Mouse (Mus musculus) gastrocnemius, postnatal 10 days (tissue): ENCODE data around the gene Ldhal6b. TPM values are rescaled to one million over a fixed set of nuclear protein-coding genes. Genes with fewer than 3 reads are reported as not detected.
"Not testable (repeated sequence)": the region's sequence is repeated elsewhere in the genome, so short reads cannot be mapped to it uniquely, and the experiment has no call there.

ENCODE experiments used
- DNase-seq: peaks from one replicate; pipeline ENCODE4 v3.0.0; 2021; ENCODE audit warnings: mixed read lengths
- long read RNA-seq, 2 experiments: library from polyadenylated mRNA; stranded (forward); transcript quantifications; one replicate each; pipeline ENCODE4 v2.0.0; 2021
- total RNA-seq, 2 experiments: library from RNA; stranded (reverse); gene quantifications; 2 replicates each; pipeline ENCODE4 v1.2.3; 2021

Gene Ldhal6b
- 1 to 10 TPM in 1 of 2 experiments, under 1 TPM in 1; 0.59 to 1.1 TPM for total RNA-seq
- long read RNA-seq, experiment 1, result 0 reads
- long read RNA-seq, experiment 2, result 0 reads

DNA sequence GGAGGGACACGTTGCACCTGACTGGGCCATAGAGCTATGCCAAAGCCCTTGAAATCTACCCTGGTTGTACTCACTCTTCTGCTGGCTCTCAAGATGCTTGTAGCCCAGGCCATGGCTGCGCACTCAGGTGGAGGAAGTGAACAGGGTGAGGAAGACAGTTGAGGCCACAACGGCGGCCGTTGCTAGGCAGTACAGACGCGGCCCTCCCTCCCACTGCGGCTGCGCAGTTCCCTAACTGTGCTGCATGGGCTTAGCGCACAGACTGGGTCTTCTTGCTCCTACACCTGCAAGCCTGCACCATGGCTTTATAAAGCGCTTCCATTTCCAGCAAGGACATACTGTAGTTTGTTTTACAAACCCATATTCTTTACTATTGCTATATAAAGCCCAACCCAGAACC is at the start of gene Ldhal6b:
TSS of gene Ldhal6b (minus strand) at position 223 of the 400 bp plus-strand sequence.
- no peak for DNase-seq

DNA sequence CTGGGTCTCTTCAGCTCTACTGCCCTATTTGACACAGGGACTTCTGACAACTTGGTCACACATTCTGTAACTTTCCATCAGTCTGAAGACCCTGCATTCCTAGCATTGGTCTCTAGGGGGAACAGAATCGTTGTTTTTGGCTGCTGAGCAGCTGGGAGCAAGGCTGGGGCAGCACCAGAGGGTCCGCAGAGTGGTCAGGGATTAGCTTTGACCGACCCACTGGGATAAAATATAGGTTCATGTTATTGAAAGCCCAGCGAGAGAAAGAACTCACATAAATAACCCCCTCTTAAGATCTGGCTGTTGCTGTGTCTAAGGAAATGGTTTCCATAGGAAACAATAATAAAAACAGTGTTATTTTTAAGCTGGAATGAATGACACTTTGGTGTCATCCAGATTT is 48.6 kb upstream of the Ldhal6b start:
- DNase-seq, result no peak

DNA sequence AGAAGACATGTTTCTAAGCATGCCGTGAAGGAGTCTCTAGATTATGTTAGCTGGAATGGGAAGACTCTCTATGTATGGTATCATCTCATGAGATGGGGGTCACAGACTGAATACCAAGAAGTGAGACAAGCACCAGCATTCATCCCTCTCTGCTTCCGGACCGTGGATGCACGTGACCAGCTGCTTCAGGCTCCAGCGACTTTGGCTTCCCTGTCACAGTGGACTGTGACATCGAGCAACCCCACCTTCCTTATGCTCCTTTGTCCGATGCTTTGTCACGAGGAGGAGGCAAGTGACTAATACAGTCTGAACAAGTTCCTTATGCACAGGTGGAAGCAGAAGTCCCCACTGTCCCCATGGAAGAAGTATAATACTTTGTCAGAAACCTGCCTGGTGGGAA is 48.2 kb upstream of the Ldhal6b start:
- DNase-seq, result no peak

DNA sequence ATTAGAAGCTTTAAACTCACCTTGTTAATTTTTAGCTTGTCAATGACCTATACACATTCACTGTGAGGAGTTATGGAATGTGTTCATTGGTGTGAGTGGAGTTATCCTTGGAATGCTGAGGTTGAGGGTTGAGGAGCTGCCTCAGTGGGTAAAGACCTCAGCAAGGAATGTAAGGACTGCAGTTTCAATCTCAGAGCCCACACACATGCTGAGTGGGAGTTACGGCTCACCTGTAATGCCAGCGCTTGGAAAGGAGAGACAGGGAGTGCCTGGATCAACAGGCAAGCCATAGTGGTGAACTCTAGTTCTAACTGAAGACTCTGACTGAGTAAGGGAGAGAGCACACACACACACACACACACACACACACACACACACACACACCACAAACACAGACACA is 45.3 kb upstream of the Ldhal6b start:
- DNase-seq, result no peak

DNA sequence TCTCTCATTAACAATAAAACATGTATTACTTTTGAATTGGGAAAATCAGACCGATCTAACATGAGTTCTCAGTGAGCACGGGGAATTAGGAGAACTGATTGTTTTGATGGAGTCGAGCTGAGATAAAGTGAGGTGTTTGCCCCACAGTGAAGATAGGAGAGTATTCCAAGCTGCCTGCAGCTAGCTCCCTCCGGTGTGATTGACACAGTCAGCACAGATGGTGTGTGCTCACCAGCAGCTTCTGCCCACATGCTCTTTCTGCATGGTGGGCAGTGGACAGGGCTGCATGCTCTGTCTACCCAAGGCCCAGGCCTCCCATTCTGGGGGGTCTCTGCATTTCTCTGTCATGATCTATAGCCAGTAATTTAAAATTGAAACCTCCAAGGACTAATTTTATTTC is 35.1 kb upstream of the Ldhal6b start:
- DNase-seq, result no peak

DNA sequence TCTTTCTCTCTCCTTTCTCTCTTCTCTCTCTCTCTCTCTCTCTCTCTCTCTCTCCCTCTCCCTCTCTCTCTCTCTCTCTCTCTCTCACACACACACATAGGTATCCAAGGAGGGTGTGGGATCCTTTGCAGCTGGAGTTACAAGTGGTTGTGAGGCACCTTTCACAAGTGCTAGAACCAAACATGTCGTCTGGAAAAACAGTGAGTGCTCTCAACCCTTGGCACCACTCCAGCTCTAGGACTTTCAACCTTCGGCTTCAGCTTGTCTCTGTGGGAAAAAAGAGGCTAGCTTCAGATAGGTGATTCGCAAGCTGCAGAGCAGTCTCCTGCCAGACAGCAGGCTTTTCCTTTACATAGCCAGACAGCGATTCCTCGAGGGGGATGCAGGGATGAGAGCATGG is 25.2 kb upstream of the Ldhal6b start:
- no peak for DNase-seq

DNA sequence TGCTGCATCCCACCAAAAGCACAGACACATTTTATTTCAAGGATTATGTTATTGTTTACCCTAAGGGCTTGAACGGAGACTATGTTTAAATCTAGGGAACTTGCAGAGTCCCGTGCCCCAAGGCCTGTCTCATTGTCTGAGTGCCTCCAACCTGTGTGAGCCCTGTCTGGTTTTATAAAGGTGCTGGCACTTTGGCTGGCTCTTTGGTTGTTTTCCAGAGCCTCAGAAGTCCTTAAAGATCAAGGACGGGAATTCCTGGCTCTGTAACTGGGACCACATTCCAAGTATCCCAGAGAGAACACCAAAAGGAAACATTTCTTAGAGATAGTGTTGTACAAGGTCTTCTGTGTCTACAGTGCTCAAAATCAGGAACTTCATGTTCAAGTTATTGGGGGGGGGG is 24.7 kb upstream of the Ldhal6b start:
- no peak for DNase-seq

DNA sequence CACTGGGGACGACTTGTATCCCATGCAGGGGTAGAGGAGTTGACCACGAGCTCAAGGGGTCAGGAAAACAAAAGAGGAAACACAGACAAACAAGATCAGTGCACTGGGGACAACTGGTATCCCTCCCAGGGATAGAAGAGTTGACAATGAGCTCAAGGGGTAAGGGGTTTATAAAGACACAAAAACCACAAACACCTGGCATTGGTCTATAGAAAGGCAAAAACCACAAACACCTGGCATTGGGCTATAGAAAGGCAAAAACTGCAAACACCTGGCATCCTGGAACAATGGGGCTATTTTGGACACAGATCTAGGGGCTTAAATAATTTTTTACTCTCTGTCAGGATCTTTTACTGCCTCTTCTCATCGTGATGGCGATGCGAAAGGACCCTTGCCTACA is 23.8 kb upstream of the Ldhal6b start:
- DNase-seq, result not testable (repeated sequence)

DNA sequence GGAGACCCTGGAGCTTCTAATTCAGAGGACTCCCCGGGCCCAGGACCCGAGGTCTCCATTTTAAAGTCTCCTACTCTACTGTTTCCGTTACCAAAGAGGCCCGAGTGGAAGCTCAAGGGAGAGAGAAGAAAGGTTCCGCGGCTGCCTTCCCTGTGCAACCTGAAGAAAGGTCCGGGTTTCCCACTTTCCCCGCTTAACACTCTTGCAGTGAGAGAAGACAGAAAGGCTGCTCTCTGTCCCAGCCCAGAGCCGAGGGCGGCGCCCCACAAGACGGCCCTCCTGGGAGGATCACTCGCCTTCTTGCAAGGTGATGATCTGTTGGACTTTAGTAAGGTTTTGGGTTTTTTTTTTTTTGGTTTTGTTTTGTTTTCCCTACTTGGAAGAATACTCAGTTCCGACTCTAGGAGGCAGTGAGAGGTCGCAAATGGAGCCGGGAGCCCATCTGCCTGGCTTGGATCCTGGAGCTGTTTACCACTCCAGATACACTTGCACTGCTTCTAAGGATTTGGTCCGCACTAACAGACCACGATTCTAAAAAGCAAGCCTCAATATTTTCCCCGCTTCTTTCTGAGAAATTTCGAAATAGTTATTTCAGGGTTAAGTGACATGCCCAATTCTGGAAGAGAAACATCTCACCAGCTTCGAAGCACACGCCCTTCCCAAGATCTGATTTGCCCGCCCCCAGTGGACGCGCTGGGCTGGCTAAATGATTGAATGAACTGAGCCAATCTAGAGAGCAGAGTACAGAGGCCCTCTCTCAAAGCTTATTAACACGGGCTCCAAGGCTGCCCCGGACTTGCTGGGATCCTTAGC is 21.8 kb upstream of the Ldhal6b start, which contains the start of gene Tmem242:
TSS of gene Tmem242 (minus strand) at position 101 of the 813 bp plus-strand sequence.
- peak; percentile 87 for DNase-seq

DNA sequence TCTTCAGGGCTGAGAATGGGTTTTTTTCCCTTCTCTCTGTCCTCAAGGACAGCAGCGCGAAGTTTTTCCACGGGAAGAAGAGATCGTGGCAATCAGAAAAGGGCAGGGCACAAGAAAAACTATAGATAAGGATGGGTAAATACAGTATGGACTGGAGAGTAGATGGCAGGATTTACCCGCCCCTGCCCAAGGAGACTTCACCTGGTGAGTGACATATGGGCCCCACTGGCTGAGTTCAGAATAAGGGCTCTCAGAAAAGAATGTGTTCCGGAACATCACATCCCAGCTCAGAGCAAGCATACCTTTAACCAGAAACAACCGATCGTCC is 21.2 kb upstream of the Ldhal6b start:
- DNase-seq, result no peak

DNA sequence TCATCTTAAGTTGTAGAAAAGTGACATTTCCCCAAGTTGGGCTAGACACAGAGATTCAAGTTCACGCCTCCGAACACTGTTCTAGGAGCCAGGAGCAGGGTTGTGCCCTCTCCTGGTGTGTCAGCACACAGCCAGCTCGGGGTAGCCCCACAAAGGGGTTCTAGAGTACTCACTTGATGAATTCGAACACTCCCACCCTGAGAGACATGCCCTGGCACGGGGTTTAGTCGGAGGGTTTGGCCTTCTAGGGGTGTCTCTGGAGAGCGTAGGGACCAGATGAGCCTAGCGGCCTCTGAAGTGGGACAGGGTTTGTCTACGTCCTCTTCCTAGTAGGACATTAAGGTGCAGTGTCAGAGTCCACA is 11.2 kb upstream of the Ldhal6b start:
- no peak for DNase-seq

DNA sequence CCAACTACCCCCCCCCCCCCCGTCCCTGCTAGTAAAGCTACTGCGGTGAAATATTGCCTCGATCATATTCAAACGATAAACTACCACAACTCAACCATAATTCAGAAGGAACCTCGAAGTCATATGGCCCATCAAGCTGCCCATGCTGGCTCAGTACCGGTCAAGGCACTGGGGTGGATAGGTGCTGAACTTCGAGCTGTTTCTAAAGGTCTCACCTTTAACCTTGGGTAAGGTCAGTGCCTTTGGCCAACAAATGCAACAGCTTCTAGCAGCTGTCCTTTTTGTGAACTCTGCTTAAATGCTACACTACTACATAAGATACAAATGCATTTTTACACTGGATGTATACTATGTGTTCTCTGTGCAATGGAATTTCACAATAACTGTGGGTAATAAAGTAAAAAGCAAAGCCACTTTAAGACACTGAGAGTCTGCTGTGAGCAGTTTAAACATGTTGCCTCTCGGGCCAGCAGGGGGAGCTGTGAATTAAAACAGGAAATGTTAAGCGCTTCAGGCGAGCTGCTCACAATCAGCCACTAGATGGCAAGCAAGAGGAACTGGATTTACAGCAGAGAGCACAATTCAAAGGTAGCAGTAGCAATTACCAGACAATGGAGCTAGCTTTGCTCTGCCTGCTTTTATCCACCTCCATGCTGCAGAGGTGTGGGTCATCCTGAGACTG is 10.7 kb upstream of the Ldhal6b start:
- peak; percentile 90 for DNase-seq

DNA sequence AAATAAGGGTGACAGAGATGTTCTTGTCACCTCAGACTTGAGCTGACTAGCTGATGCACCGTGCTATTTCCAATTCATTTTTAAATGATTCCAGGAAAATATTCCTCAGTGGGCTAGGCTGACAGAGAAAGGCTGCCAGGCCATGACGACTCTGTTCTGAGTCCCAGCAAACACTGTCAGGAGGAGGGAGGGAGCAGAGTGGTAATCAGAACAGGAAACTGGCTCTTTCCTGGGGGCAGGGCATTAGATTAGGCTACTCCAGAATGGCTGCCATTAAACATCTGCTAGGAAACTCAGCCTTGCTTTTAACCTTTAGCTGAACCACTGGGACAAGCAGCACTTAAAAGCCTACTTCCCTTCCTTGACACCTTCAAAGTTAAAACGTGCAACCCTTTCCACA is 6.6 kb upstream of the Ldhal6b start:
- DNase-seq, result no peak

DNA sequence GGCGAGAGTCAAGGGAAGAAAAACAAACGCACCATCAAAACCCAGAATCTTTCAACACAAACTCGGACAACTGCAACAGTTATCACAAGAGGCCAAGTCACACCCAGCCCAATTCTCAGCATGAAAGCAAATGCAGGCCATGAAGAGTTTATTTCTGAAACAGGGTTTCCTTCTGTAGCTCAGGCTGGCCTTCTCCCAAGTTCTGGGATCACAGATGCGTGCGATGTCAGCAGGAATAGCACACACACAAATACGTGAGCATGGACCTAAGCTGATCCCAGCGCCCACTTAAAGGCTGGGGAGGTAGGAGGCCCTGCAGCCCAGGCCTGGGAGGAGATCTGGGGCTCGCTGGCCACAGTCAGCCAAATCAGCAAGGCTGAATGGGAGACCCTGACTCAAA is 5.6 kb upstream of the Ldhal6b start:
- no peak for DNase-seq

DNA sequence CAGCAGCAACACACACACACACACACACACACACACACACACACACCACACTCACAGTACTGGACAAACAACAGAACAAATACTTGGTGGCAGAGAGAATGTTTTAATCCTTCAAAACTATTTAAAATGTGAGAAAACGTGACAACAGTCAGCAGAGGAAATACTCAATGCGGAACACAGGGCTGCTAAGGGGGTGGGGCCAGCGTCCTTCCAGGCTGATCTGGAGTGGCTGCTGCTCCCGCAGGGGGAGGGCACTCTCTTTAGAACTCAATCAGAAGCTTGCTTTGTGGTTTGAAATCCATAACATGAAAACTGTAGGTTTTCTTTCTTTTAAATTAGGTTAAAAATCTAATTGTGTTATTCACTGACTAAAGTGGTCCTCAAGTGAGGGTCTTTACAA is 3.3 kb upstream of the Ldhal6b start:
- no peak for DNase-seq

DNA sequence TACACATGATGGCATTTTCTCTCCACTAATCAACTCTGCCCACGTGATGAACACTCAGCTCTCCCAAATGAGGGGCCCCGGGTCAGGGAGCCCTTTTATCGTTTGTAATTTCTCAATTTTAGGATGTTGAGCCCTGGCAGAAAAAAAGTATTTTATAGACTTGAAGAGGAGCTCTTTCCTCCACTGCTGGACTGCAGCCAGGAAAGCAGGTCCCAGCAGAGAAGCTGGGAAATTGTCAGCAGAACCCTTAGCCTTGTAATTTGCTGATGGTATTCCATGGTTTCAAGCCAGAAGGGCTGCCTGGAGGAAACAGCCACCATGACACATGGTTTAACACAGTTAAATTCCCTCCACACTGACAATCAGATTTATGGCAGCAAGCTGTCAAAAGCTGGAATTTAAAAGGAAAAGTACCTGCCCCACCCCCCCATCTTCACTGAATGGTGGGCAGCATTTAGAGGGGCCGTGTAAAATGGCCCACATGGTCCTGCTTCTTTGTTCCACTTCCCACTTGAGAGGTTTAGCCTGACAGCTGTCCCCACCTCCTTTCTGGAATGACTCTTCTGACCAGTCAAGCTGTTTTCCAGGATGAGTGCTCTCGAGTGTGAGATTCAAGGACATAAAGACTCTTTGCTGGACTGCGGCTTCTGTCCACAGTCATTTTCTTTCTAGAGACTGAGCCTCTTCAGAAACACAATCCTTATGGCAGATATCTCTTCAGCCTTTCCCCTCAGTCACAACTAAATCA is 1.4 kb upstream of the Ldhal6b start:
- DNase-seq, result no peak

DNA sequence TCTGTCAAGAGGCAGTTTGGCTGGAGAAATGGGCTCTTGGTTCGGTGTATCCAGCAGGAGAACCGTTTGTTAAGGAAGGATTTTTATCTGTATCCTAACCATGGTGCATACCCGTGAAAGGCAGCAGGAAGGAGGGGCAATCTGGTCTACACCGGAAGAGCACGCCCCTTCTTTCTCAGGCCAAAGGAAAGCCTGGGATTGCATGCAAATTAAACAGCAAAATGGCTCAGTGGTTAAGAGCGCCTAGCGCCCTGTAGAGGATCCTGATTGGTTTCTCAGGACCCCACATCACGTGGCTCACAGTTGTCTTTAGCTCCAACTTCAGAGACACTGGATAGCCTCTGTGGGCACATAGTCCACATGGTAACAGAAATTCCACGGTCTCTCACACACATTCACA is 489 bp upstream of the Ldhal6b start:
- DNase-seq, result no peak

DNA sequence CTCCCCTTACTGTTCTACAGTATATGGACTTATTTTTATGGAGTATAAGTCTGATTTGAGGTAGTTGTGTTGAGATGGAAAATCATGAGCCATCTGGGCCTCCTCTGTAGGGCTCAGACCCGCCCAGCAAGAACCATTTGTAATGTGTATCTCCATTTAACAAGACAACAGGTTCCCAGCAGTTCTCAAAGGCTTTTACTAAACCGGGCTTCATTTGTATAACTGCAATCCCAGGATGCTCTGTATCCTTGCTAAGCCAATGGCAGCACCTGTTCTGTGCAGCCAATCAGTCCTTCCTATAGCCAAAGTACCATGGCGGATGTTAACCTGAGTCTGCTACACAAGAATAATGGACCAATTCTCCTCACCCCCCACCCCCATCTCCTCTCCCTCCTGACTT is 2.0 kb downstream of the Ldhal6b start:
- DNase-seq, result no peak

DNA sequence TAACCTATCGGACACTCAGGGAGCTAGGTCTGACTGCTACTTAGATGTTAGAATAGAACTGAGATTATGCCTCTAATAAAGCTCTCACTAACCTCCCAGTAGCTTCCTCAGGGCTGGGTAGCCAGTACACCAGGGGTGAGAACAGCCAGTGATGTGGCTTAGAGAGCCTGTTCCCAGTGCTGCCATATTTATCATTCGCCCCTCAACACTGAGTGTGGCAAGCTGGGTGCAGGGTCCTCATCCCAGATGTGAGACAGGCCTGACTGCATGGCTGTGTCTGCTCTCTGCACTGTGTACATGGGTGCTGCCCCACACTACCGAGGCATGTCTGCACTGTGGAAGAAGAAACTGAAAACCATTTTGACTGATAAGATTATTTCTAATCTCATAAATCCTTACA is 4.5 kb downstream of the Ldhal6b start:
- no peak for DNase-seq

DNA sequence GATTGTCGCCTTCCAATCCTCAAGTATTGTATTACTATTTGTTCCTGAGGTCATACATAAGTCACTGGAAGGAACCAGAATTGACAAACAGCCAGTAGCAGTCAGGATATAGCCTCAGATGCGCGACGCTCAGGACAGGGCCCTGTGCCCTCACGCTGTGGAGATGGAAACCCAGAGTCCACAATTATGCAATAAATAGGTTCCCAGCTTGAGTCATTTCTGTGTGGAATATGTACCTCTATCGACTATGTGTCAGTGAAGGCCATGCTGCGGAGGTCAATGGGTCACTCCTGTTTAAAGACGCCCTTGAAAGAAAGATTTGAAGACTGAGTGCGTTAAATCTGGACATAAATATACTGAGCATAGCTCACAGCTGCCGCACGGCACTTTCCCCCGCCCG is 5.2 kb downstream of the Ldhal6b start:
- DNase-seq, result no peak

DNA sequence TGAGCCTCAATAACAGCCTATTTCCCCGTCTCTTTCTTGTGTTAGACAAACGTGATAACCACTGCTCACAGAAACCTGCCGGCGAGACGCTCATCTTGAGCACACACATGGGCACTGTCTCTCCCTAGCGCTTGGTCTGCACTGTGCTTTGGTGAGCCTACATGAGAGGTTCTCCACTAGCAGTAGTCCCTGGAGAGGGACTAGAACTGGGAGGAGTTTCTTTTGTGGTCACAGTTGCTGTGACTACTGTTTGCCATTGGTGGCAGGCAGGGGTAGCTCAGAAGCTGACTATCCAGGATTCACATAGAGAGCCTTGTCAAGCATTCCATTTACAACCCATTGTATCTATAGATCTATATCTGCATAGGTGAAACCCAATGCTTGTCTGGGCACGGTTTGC is 5.8 kb downstream of the Ldhal6b start:
- no peak for DNase-seq

DNA sequence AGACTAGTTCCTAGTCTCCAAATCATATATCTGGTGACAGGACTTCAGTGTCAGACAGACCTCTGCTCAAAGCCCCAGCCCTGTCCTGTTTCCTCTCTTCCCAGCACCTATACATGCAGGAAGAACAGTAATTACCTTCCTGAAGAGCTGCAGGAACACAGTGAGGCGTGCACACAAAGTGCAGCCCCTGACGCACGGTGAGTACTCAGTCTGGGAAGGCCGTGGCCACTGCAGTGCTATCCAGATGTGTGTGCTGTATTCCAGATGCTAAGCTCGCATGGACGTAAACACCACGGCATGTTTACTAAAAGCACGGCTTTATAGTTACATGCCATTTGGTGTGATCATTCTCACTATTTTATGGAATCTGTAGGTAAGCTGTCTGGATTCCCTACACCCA is 6.3 kb downstream of the Ldhal6b start:
- no peak for DNase-seq

DNA sequence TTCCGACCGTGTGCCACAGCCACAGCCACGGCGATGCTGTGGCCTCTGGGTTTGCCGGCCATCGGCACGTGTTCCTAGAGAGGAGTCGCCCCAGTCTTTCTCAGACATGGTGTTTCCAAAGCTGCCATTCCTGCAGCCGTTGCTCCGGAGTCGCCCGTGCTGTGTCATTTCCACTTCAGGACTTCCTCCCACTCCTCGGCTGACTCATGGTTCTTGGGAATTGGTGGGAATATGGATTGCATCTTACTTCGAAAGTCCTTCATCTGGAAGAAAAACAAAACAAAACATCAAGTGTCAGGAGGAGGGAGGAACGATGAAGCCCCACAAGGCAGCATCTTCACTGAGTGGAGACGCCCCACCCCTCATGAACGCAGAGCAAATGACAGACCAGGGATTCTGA is 7.4 kb downstream of the Ldhal6b start:
- no peak for DNase-seq
